Mouse (Mus musculus): ENCODE data around the gene Olfr616.
"Not testable (repeated sequence)": the region's sequence is repeated elsewhere in the genome, so short reads cannot be mapped to it uniquely, and the experiment has no call there.

The Olfr616 gene

GRCm38 (mm10) chr7:103569043-103569442 lies at the start of gene Olfr616:
Gene Olfr616 (minus strand): TSS chr7:103569143.
- no peak for DNase-seq (ENCODE audit: low read depth)

GRCm38 (mm10) chr7:103612434-103612833 lies 43.5 kb upstream of the Olfr616 start, which contains the start of gene Olfr620:
Gene Olfr620 (minus strand): TSS chr7:103612534.
- no peak for DNase-seq (ENCODE audit: low read depth)

- DNase-seq (ENCODE audit: low read depth) = no peak
Observed at GRCm38 (mm10) chr7:103607425-103607824, 38.5 kb upstream of the Olfr616 start.

- DNase-seq (ENCODE audit: low read depth) = no peak
Observed at GRCm38 (mm10) chr7:103600275-103600674, 31.3 kb upstream of the Olfr616 start, which contains the start of gene Olfr619. Gene Olfr619 (plus strand): TSS chr7:103600575.

- no peak for DNase-seq (ENCODE audit: low read depth)
Observed at GRCm38 (mm10) chr7:103589803-103590202, 20.9 kb upstream of the Olfr616 start, which contains the start of gene Olfr618. Gene Olfr618 (plus strand): TSS chr7:103590103.

- DNase-seq (ENCODE audit: low read depth) = no peak
Observed at GRCm38 (mm10) chr7:103572761-103573160, 3.8 kb upstream of the Olfr616 start, which contains the start of gene Olfr617. Gene Olfr617 (plus strand): TSS chr7:103573061.

- DNase-seq (ENCODE audit: low read depth) = no peak
Observed at GRCm38 (mm10) chr7:103555779-103556178, 13.2 kb downstream of the Olfr616 start, which contains the start of gene Olfr615. Gene Olfr615 (plus strand): TSS chr7:103556079.

- no peak for DNase-seq (ENCODE audit: low read depth)
Observed at GRCm38 (mm10) chr7:103547774-103548173, 21.2 kb downstream of the Olfr616 start, which contains the start of gene Olfr613. Gene Olfr613 (plus strand): TSS chr7:103548074.

GRCm38 (mm10) chr7:103542617-103543016 lies 26.3 kb downstream of the Olfr616 start, which contains the start of gene Olfr612:
Gene Olfr612 (minus strand): TSS chr7:103542717.
- DNase-seq (ENCODE audit: low read depth) = not testable (repeated sequence)

GRCm38 (mm10) chr7:103520746-103521145 lies 48.2 kb downstream of the Olfr616 start, which contains the start of gene Olfr611:
Gene Olfr611 (minus strand): TSS chr7:103520846.
- not testable (repeated sequence) for DNase-seq (ENCODE audit: low read depth)

Measured in fibroblast of lung, adult 2 months (primary cell).